Comparison of ENCODE assay signal across 14 mouse cellular contexts in genomic region chr13:112764556-112764955, GRCm38 (mm10). TPM values are rescaled to one million over a fixed set of nuclear protein-coding genes. Genes with fewer than 3 reads are reported as not detected.
A peak's percentile ranks its signal among the peaks of the same experiment; 100 is the strongest.
DNase-seq lines count a peak whose midpoint lies in the region; ATAC-seq and TF ChIP-seq lines count a peak whose summit lies in the region.
"Had no signal": no experiment of that assay in that cellular context is flagged by ENCODE, and none has a peak within 500 bp of the region (broad histone marks: within the 10 kb centered on the region; RNA-seq: fewer than 3 reads in every experiment).

No protein-coding gene starts in this region.

- ATAC-seq in kidney, embryonic 14.5 days (ENCODE audit: low FRiP score, low TSS enrichment), result no peak
- ATAC-seq: inflammation-experienced regulatory T-cells, adult 6 months had no signal

- H3K9ac ChIP-seq in kidney, embryonic 14.5 days (ENCODE audit: low read depth, low read length), result no peak overlapping the region
- H3K9ac ChIP-seq: neural tube, embryonic 12.5 days had no signal

- no peaks in the 10 kb centered on the region for H3K27me3 ChIP-seq in kidney, embryonic 14.5 days (ENCODE audit: control insufficient read depth, insufficient read depth, low read length)
- no peaks in the 10 kb centered on the region for H3K27me3 ChIP-seq in kidney, adult 2 months (replicated peaks; ENCODE audit: control insufficient read depth, insufficient read depth, low read length)
- H3K27me3 ChIP-seq: neural tube, embryonic 12.5 days had no signal

- no peak overlapping the region for H3K27ac ChIP-seq in kidney, embryonic 14.5 days (ENCODE audit: low read depth, low read length)
- H3K27ac ChIP-seq in kidney, adult 2 months (ENCODE audit: insufficient read depth, low read depth, low read length), result peak overlapping the region; percentile 94
- H3K27ac ChIP-seq: midbrain, embryonic 10.5 days; neural tube, embryonic 12.5 days had no signal

- 62% methylated on average over 5 of the region's 5 CpGs for WGBS in kidney, embryonic 14.5 days
- WGBS in kidney, adult 2 months, result 59% methylated on average over 5 of the region's 5 CpGs

- peak; percentile 56 to 78 for DNase-seq in adrenal gland, adult (ENCODE audit: inconsistent age in 2 of 2, low spot score in 1 of 2)
- no peak for DNase-seq in adrenal gland, postnatal 10 days
- DNase-seq in kidney, adult 11 months, result peak; percentile 80
- peak; percentile 89 for DNase-seq in kidney, adult 2 months
- DNase-seq in skeletal muscle tissue, adult 2 months (ENCODE audit: low read depth, low spot score), result peak; percentile 61
- DNase-seq in left cerebral cortex, adult 18-20 months (ENCODE audit: low spot score in 2 of 2), result no peak
- DNase-seq in urinary bladder, adult 2 months (ENCODE audit: low spot score), result no peak
- DNase-seq: embryo, embryonic 11 days; gastrocnemius, postnatal 10 days; thymus, postnatal 4 days had no signal

- H3K4me1 ChIP-seq in kidney, embryonic 14.5 days (ENCODE audit: control insufficient read depth, insufficient read depth, low read length), result peaks cover 21% of the 10 kb centered on the region
- H3K4me1 ChIP-seq in kidney, adult 2 months (ENCODE audit: control insufficient read depth, insufficient read depth, low read length), result 0 out of 2 replicates have a peak, but pooled peaks cover 3% of the 10 kb centered on the region
- H3K4me1 ChIP-seq: neural tube, embryonic 12.5 days had no signal

- no peak overlapping the region for H3K4me3 ChIP-seq in kidney, embryonic 14.5 days (ENCODE audit: low read length)
- H3K4me3 ChIP-seq in kidney, adult 2 months (ENCODE audit: insufficient read depth, low read depth, low read length), result no peak overlapping the region
- H3K4me3 ChIP-seq: midbrain, embryonic 10.5 days; neural tube, embryonic 12.5 days had no signal

- no peak for TF ChIP-seq POLR2A in kidney, adult 2 months (IDR thresholded peaks at IDR 0.05; ENCODE audit: low read depth, low read length)

- no peaks in the 10 kb centered on the region for H3K36me3 ChIP-seq in kidney, embryonic 14.5 days (ENCODE audit: control insufficient read depth, insufficient read depth, low read length)
- H3K36me3 ChIP-seq in kidney, adult 2 months (ENCODE audit: control insufficient read depth, insufficient read depth, low read length), result no peaks in the 10 kb centered on the region
- H3K36me3 ChIP-seq: midbrain, embryonic 10.5 days; neural tube, embryonic 12.5 days had no signal

- H3K9me3 ChIP-seq in kidney, embryonic 14.5 days (ENCODE audit: control insufficient read depth, low read length), result peaks cover 11% of the 10 kb centered on the region; the same call in 1 of the 2 replicates

- H3K4me2 ChIP-seq in kidney, embryonic 14.5 days (replicated peaks; ENCODE audit: low read depth, low read length), result no peak overlapping the region
- H3K4me2 ChIP-seq: neural tube, embryonic 12.5 days had no signal

- no peak for TF ChIP-seq CTCF in kidney, adult 2 months (conservative IDR thresholded peaks at IDR 0.05; ENCODE audit: insufficient read depth, insufficient read length, low read depth, low read length)

RNA-seq across cellular contexts. Expression of gene Plpp1, which starts 36.0 kb away (rescaled TPM):
- 100 to 1,000 TPM; 137 to 155 TPM for total RNA-seq in adrenal gland, postnatal 10 days (2021)
- 61.9 and 63.6 TPM in 2 replicates for polyA plus RNA-seq in kidney, embryonic 14.5 days (2014; fragmentation: Nextera tagmentation; extraction: Ambion mirVana)
- polyA plus RNA-seq in kidney, adult 2 months (2012; rRNA removed), result 98.1 and 123 TPM in 2 replicates
- 10 to 100 TPM; 26.7 to 33.7 TPM for total RNA-seq in left cerebral cortex, adult 18-20 months (2021)
- 139 and 141 TPM in 2 replicates for polyA plus RNA-seq in urinary bladder, adult 2 months (2012; rRNA removed)

Comparison
In these comparisons a context has a peak if more than half of its experiments do, and no peak if none do; other contexts are left out.
1. DNase-seq: peak in adrenal gland, adult (2 of 2), kidney, adult 11 months (single experiment), kidney, adult 2 months (single experiment) and skeletal muscle tissue, adult 2 months (single experiment); none in adrenal gland, postnatal 10 days (single experiment), left cerebral cortex, adult 18-20 months (0 of 2) and urinary bladder, adult 2 months (single experiment).